Mouse (Mus musculus) kidney, embryonic 16.5 days (tissue): ENCODE data around the gene Gm10721. TPM values are rescaled to one million over a fixed set of nuclear protein-coding genes. Genes with fewer than 3 reads are reported as not detected.
"Not testable (repeated sequence)": the region's sequence is repeated elsewhere in the genome, so short reads cannot be mapped to it uniquely, and the experiment has no call there.

ENCODE experiments used
- ATAC-seq: fragments of 200-750 bp; cut with Nextera tagmentation; 2 replicates; pipeline ENCODE4 v1.8.0; 2017; ENCODE audit warnings: moderate TSS enrichment; ENCODE audit not compliant: low FRiP score, low TSS enrichment
- H3K27ac ChIP-seq: fragments of 300-500 bp; sonication (generic); 2 replicates; pipeline ENCODE4 v1.5.1; 2014; ENCODE audit warnings: low read length
- H3K27me3 ChIP-seq: fragments of 300-500 bp; sonication (generic); 2 replicates; pipeline ENCODE4 v1.6.1; 2014; ENCODE audit warnings: low read length, control low read depth, mixed read lengths; ENCODE audit not compliant: insufficient read depth
- H3K36me3 ChIP-seq: fragments of 300-500 bp; sonication (generic); 2 replicates; pipeline ENCODE4 v1.6.1; 2014; ENCODE audit warnings: low read length, control low read depth, mixed read lengths; ENCODE audit not compliant: insufficient read depth
- H3K4me1 ChIP-seq: fragments of 300-500 bp; sonication (generic); 2 replicates; pipeline ENCODE4 v1.6.1; 2014; ENCODE audit warnings: low read length, control low read depth, mixed read lengths; ENCODE audit not compliant: insufficient read depth
- H3K4me2 ChIP-seq: fragments of 300-500 bp; sonication (generic); replicated peaks from 2 replicates; pipeline ENCODE4 v1.6.1; 2014; ENCODE audit warnings: low read depth, low read length
- H3K4me3 ChIP-seq: fragments of 300-500 bp; sonication (generic); 2 replicates; pipeline ENCODE4 v1.5.1; 2014; ENCODE audit warnings: mild to moderate bottlenecking, low read length
- H3K9ac ChIP-seq: fragments of 300-500 bp; sonication (generic); replicated peaks from 2 replicates; pipeline ENCODE4 v1.6.1; 2014; ENCODE audit warnings: low read length
- H3K9me3 ChIP-seq: fragments of 300-500 bp; sonication (generic); 2 replicates; pipeline ENCODE4 v1.6.1; 2016; ENCODE audit warnings: low read length, control low read depth
- WGBS: fragments of 180-500 bp; shearing (Covaris S2); extraction: QIAGEN DNeasy Blood & Tissue Kit; methylation state at CpG from one replicate; pipeline ENCODE4 v1.1.7; 2014; 5-methylcytosine and 5-hydroxymethylcytosine counted together
- polyA plus RNA-seq: library from polyadenylated mRNA; unstranded; fragments of >200 nt; fragmentation: Nextera tagmentation; extraction: Ambion mirVana; gene quantifications from 2 replicates; pipeline ENCODE4 v1.2.1, GENCODE M21; 2015

Gene Gm10721
- polyA plus RNA-seq, 1 experiment from 2014 or later = not detected

DNA sequence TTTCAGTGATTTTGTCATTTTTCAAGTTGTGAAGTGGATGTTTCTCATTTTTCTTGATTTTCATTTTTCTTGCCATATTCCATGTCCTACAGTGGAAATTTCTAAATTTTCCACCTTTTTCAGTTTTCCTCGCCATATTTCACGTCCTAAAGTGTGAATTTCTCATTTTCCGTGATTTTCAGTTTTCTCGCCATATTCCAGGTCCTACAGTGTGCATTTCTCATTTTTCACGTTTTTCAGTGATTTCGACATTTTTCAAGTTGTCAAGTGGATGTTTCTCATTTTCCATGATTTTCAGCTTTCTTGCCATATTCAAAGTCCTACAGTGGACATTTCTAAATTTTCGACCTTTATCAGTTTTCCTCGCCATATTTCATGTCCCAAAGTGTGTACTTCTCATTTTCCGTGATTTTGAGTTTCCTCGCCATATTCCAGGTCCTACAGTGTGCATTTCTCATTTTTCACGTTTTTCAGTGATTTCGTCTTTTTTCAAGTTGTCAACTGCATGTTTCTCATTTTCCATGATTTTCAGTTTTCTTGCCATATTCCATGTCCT is 12.1 kb downstream of the Gm10721 start, which contains the start of gene Gm10717:
Gm10717 (plus strand) TSS at position 506 of the 556 bp plus-strand sequence.
- WGBS = 76% methylated on average over 12 of the region's 12 CpGs
- H3K36me3 ChIP-seq, H3K27me3 ChIP-seq, H3K4me3 ChIP-seq, H3K4me1 ChIP-seq, H3K27ac ChIP-seq, ATAC-seq, H3K9me3 ChIP-seq, H3K4me2 ChIP-seq, H3K9ac ChIP-seq: not testable (repeated sequence)

DNA sequence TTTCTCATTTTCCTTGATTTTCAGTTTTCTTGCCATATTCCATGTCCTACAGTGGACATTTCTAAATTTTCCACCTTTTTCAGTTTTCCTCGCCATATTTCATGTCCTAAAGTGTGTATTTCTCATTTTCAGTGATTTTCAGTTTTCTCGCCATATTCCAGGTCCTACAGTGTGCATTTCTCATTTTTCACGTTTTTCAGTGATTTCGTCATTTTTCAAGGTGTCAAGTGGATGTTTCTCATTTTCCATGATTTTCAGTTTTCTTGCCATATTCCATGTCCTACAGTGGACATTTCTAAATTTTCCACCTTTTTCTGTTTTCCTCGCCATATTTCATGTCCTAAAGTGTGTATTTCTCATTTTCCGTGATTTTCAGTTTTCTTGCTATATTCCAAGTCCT is 12.7 kb downstream of the Gm10721 start:
- H3K36me3 ChIP-seq, H3K4me1 ChIP-seq, H3K4me2 ChIP-seq, H3K27ac ChIP-seq, H3K9ac ChIP-seq, ATAC-seq, H3K27me3 ChIP-seq, H3K9me3 ChIP-seq, H3K4me3 ChIP-seq: not testable (repeated sequence)
- WGBS = 66% methylated on average over 4 of the region's 6 CpGs

DNA sequence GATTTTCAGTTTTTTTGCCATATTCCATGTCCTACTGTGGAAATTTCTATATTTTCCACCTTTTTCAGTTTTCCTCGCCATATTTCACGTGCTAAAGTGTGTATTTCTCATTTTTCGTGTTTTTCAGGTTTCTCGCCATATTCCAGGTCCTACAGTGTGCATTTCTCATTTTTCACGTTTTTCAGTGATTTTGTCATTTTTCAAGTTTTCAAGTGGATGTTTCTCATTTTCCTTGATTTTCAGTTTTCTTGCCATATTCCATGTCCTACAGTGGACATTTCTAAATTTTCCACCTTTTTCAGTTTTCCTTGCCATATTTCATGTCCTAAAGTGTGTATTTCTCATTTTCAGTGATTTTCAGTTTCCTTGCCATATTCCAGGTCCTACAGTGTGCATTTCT is 13.2 kb downstream of the Gm10721 start:
- H3K9ac ChIP-seq, H3K27me3 ChIP-seq, H3K4me2 ChIP-seq, H3K4me1 ChIP-seq, H3K4me3 ChIP-seq, H3K9me3 ChIP-seq, H3K27ac ChIP-seq, ATAC-seq, H3K36me3 ChIP-seq: not testable (repeated sequence)
- 73% methylated on average over 5 of the region's 5 CpGs for WGBS

DNA sequence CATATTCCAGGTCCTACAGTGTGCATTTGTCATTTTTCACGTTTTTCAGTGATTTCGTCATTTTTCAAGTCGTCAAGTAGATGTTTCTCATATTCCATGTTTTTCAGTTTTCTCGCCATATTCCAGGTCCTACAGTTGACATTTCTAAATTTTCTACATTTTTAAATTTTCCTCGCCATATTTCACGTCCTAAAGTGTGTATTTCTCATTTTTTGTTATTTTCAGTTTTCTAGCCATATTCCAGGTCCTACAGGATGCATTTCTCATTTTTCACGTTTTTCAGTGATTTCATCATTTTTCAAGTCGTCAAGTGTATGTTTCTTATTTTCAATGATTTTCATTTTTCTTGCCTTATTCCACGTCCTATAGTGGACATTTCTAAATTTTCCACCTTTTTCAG is 13.8 kb downstream of the Gm10721 start:
- 67% methylated on average over 9 of the region's 9 CpGs for WGBS
- ATAC-seq, H3K9ac ChIP-seq: not testable (repeated sequence)

DNA sequence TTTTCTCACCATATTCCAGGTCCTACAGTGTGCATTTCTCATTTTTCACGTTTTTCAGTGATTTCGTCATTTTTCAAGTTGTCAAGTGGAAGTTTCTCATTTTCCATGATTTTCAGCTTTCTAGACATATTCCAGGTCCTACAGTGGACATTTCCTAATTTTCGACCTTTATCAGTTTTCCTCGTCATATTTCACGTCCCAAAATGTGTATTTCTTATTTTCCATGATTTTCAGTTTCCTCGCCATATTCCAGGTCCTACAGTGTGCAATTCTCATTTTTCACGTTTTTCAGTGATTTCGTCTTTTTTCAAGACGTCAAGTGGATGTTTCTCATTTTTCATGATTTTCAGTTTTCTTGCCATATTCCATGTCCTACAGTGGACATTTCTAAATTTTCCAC is 14.3 kb downstream of the Gm10721 start:
- not testable (repeated sequence) for H3K27ac ChIP-seq, H3K27me3 ChIP-seq, H3K9ac ChIP-seq, H3K4me3 ChIP-seq, H3K36me3 ChIP-seq, ATAC-seq, H3K4me1 ChIP-seq, H3K9me3 ChIP-seq, H3K4me2 ChIP-seq
- WGBS = 74% methylated on average over 9 of the region's 9 CpGs

More for the DNA sequence above, 13.8 kb downstream of the Gm10721 start:
- H3K4me3 ChIP-seq, H3K4me1 ChIP-seq, H3K36me3 ChIP-seq, H3K9me3 ChIP-seq, H3K4me2 ChIP-seq, H3K27me3 ChIP-seq, H3K27ac ChIP-seq: not testable (repeated sequence)

DNA sequence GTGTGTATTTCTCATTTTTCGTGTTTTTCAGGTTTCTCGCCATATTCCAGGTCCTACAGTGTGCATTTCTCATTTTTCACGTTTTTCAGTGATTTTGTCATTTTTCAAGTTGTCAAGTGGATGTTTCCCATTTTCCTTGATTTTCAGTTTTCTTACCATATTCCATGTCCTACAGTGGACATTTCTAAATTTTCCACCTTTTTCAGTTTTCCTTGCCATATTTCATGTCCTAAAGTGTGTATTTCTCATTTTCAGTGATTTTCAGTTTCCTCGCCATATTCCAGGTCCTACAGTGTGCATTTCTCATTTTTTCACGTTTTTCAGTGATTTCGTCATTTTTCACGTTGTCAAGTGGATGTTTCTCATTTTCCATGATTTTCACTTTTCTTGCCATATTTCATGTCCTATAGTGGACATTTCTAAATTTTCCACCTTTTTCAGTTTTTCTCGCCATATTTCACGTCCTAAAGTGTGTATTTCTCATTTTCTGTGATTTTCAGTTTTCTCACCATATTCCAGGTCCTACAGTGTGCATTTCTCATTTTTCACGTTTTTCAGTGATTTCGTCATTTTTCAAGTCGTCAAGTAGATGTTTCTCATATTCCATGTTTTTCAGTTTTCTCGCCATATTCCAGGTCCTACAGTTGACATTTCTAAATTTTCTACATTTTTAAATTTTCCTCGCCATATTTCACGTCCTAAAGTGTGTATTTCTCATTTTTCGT is 16.5 kb downstream of the Gm10721 start:
- H3K27me3 ChIP-seq, H3K9ac ChIP-seq, ATAC-seq, H3K4me2 ChIP-seq, H3K4me3 ChIP-seq, H3K9me3 ChIP-seq, H3K4me1 ChIP-seq, H3K27ac ChIP-seq, H3K36me3 ChIP-seq: not testable (repeated sequence)
- whole genome bisulfite sequencing = 69% methylated on average over 12 of the region's 16 CpGs

DNA sequence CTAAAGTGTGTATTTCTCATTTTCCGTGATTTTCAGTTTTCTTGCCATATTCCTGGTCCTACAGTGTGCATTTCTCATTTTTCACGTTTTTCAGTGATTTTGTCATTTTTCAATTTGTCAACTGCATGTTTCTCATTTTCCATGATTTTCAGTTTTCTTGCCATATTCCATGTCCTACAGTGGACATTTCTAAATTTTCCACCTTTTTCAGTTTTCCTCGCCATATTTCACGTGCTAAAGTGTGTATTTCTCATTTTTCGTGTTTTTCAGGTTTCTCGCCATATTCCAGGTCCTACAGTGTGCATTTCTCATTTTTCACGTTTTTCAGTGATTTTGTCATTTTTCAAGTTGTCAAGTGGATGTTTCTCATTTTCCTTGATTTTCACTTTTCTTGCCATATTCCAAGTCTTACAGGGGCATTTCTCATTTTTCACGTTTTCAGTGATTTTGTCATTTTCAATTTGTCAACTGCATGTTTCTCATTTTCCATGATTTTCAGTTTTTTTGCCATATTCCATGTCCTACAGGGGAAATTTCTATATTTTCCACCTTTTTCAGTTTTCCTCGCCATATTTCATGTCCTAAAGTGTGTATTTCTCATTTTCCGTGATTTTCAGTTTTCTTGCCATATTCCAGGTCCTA is 17.9 kb downstream of the Gm10721 start:
- H3K27ac ChIP-seq, H3K36me3 ChIP-seq, H3K9ac ChIP-seq, H3K27me3 ChIP-seq, H3K4me2 ChIP-seq, H3K9me3 ChIP-seq, H3K4me1 ChIP-seq, H3K4me3 ChIP-seq: not testable (repeated sequence)
- WGBS = 57% methylated on average over 2 of the region's 10 CpGs
- 0 out of 2 replicates have a peak, but pooled peaks have one; percentile 35 for ATAC-seq

DNA sequence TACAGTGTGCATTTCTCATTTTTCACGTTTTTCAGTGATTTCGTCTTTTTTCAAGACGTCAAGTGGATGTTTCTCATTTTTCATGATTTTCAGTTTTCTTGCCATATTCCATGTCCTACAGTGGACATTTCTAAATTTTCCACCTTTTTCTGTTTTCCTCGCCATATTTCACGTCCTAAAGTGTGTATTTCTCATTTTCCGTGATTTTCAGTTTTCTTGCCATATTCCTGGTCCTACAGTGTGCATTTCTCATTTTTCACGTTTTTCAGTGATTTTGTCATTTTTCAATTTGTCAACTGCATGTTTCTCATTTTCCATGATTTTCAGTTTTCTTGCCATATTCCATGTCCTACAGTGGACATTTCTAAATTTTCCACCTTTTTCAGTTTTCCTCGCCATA is 21.4 kb downstream of the Gm10721 start, which contains the start of gene Gm17535:
Gm17535 (plus strand) TSS at position 301 of the 400 bp plus-strand sequence.
- H3K36me3 ChIP-seq, H3K9ac ChIP-seq, H3K27me3 ChIP-seq, H3K27ac ChIP-seq, H3K4me1 ChIP-seq, H3K9me3 ChIP-seq, H3K4me2 ChIP-seq, H3K4me3 ChIP-seq, ATAC-seq: not testable (repeated sequence)
- no CpG with 5 or more reads among the region's 8 CpGs for WGBS

DNA sequence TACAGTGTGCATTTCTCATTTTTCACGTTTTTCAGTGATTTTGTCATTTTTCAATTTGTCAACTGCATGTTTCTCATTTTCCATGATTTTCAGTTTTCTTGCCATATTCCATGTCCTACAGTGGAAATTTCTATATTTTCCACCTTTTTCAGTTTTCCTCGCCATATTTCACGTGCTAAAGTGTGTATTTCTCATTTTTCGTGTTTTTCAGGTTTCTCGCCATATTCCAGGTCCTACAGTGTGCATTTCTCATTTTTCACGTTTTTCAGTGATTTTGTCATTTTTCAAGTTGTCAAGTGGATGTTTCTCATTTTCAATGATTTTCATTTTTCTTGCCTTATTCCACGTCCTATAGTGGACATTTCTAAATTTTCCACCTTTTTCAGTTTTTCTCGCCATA is 23.6 kb downstream of the Gm10721 start, which contains the start of gene Gm10715:
Gm10715 (plus strand) TSS at position 301 of the 400 bp plus-strand sequence.
- not testable (repeated sequence) for H3K27me3 ChIP-seq, H3K27ac ChIP-seq, H3K4me1 ChIP-seq, H3K4me3 ChIP-seq, H3K9me3 ChIP-seq, ATAC-seq, H3K36me3 ChIP-seq, H3K9ac ChIP-seq, H3K4me2 ChIP-seq
- 74% methylated on average over 6 of the region's 8 CpGs for WGBS

DNA sequence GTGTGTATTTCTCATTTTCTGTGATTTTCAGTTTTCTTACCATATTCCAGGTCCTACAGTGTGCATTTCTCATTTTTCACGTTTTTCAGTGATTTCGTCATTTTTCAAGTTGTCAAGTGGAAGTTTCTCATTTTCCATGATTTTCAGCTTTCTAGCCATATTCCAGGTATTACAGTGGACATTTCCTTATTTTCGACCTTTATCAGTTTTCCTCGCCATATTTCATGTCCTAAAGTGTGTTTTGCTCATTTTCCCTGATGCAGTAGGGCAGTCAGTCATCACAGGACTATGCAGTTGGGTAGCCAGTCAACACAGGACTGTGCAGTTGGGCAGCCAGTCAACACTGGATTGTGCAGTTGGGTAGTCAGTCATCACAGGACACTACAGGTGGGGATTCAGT is 25.2 kb downstream of the Gm10721 start:
- not testable (repeated sequence) for H3K9me3 ChIP-seq, H3K27me3 ChIP-seq, H3K27ac ChIP-seq, H3K36me3 ChIP-seq, H3K9ac ChIP-seq, H3K4me2 ChIP-seq, H3K4me3 ChIP-seq, H3K4me1 ChIP-seq, ATAC-seq
- 67% methylated on average over 4 of the region's 4 CpGs for WGBS
